Mouse (Mus musculus) myocyte (in vitro differentiated cells): ENCODE measurements around the gene Sertad3. TPM values are rescaled to one million over a fixed set of nuclear protein-coding genes. Genes with fewer than 3 reads are reported as not detected.
A peak's percentile ranks its signal among the peaks of the same experiment; 100 is the strongest.

Experiments used
- H3K27me3 ChIP-seq: one replicate; pipeline ENCODE4 v1.6.1; 2011; ENCODE audit not compliant: control insufficient read depth, insufficient read depth, insufficient read length
- H3K36me3 ChIP-seq: one replicate; pipeline ENCODE4 v1.6.1; 2011; ENCODE audit not compliant: control insufficient read depth, insufficient read depth
- H3K4me2 ChIP-seq: one replicate; pipeline ENCODE4 v1.6.1; 2011; ENCODE audit warnings: low read depth, control low read depth
- H3K4me3 ChIP-seq: one replicate; pipeline ENCODE4 v1.5.1; 2011; ENCODE audit warnings: mild to moderate bottlenecking, control low read depth, moderate library complexity
- H3K79me2 ChIP-seq: one replicate; pipeline ENCODE4 v1.6.1; 2011; ENCODE audit not compliant: control insufficient read depth, insufficient read depth
- H3ac ChIP-seq: one replicate; pipeline ENCODE4 v1.6.1; 2011; ENCODE audit not compliant: control insufficient read depth, insufficient read length
- CEBPB ChIP-seq: IDR thresholded peaks from 2 replicates; pipeline ENCODE4 v1.6.1; 2011; ENCODE audit warnings: mild to moderate bottlenecking, moderate library complexity; ENCODE audit not compliant: poor library complexity, insufficient read depth, severe bottlenecking
- E2F4 ChIP-seq: IDR thresholded peaks from one replicate; pipeline ENCODE4 v1.6.1; 2011; ENCODE audit warnings: mild to moderate bottlenecking, control low read depth, moderate library complexity; ENCODE audit not compliant: insufficient read depth
- MAX ChIP-seq: IDR thresholded peaks from one replicate; pipeline ENCODE4 v1.6.1; 2011; ENCODE audit warnings: low read depth, mild to moderate bottlenecking, control low read depth
- MYOD1 ChIP-seq, 3 experiments: IDR thresholded peaks; one replicate each; pipeline ENCODE4 v1.6.1; 2011; ENCODE audit warnings: control low read depth in 2 of 3, low read depth in 2 of 3, mild to moderate bottlenecking in 2 of 3, moderate library complexity in 1 of 3; ENCODE audit not compliant: insufficient read length in 2 of 3, control insufficient read depth in 1 of 3
- MYOG ChIP-seq, 3 experiments: IDR thresholded peaks; one replicate each; pipeline ENCODE4 v1.6.1; 2011; ENCODE audit warnings: control low read depth in 2 of 3, low read depth in 2 of 3, mild to moderate bottlenecking in 2 of 3; ENCODE audit not compliant: insufficient read length in 2 of 3, control insufficient read depth in 1 of 3, insufficient read depth in 1 of 3
- POLR2A ChIP-seq: IDR thresholded peaks from one replicate; pipeline ENCODE4 v1.6.1; 2011; ENCODE audit warnings: low read depth, mild to moderate bottlenecking, control low read depth, moderate library complexity; ENCODE audit not compliant: insufficient read length
- POLR2AphosphoS2 ChIP-seq: IDR thresholded peaks from one replicate; pipeline ENCODE4 v1.6.1; 2011; ENCODE audit warnings: low read depth, control low read depth; ENCODE audit not compliant: insufficient read length
- REST ChIP-seq: IDR thresholded peaks from one replicate; pipeline ENCODE4 v1.6.1; 2011; ENCODE audit warnings: mild to moderate bottlenecking, control low read depth, moderate library complexity; ENCODE audit not compliant: insufficient read depth, insufficient read length
- SRF ChIP-seq: IDR thresholded peaks from one replicate; pipeline ENCODE4 v1.6.1; 2011; ENCODE audit warnings: low read depth; ENCODE audit not compliant: control insufficient read depth, insufficient read length
- TCF12 ChIP-seq: IDR thresholded peaks from one replicate; pipeline ENCODE4 v1.6.1; 2011; ENCODE audit warnings: mild to moderate bottlenecking, control low read depth; ENCODE audit not compliant: poor library complexity, insufficient read depth, severe bottlenecking
- TCF3 ChIP-seq: IDR thresholded peaks from one replicate; pipeline ENCODE4 v1.6.1; 2011; ENCODE audit warnings: low read depth, control low read depth; ENCODE audit not compliant: insufficient read length
- USF1 ChIP-seq: IDR thresholded peaks from one replicate; pipeline ENCODE4 v1.6.1; 2011; ENCODE audit warnings: low read depth, mild to moderate bottlenecking, control low read depth, moderate library complexity
- polyA plus RNA-seq: library from polyadenylated mRNA; unstranded; fragments of >200 nt; fragmentation: generic; extraction: Trizol; gene quantifications from one replicate; pipeline ENCODE4 v1.2.1, GENCODE M21; 2012; ENCODE audit warnings: missing spikeins

Sertad3 gene
- polyA plus RNA-seq, 1 experiment = 15.5 TPM

- peaks cover 26% of the 10 kb centered on the region for H3K79me2 ChIP-seq
- H3K4me2 ChIP-seq = peak overlapping the region; percentile 79
- no peaks in the 10 kb centered on the region for H3K27me3 ChIP-seq
- peak overlapping the region; percentile 99 for H3K4me3 ChIP-seq
- peaks cover 9% of the 10 kb centered on the region for H3K36me3 ChIP-seq
- no peak for TF ChIP-seq E2F4
- TF ChIP-seq CEBPB = no peak
- TF ChIP-seq POLR2AphosphoS2 = peak; percentile 76
- peak in 1 of 3 experiments; percentile 61 for TF ChIP-seq MYOD1 (IDR thresholded peaks at IDR 0.05; ENCODE audit: control insufficient read depth in 1 of 3, insufficient read length in 2 of 3, low read depth in 2 of 3)
- peak; percentile 39 for TF ChIP-seq POLR2A
- TF ChIP-seq MYOG (IDR thresholded peaks at IDR 0.05; ENCODE audit: control insufficient read depth in 1 of 3, insufficient read depth in 1 of 3, insufficient read length in 2 of 3, low read depth in 2 of 3) = peak in 2 of 3 experiments; percentile 21 to 72
- TF ChIP-seq SRF = peak; percentile 9
- TF ChIP-seq MAX = no peak
- no peak overlapping the region for H3ac ChIP-seq
Observed at GRCm38 (mm10) chr7:27474490-27474954, 954 bp downstream of the Sertad3 start.

GRCm38 (mm10) chr7:27475596-27475995, 2.0 kb downstream of the Sertad3 start:
- Histone ChIP-seq H3K4me3 (peak overlapping the region; percentile 99), H3K4me2 (peak overlapping the region; percentile 79), H3ac (no peak overlapping the region), H3K27me3 (no peaks in the 10 kb centered on the region), H3K79me2 (peaks cover 26% of the 10 kb centered on the region), H3K36me3 (peaks cover 9% of the 10 kb centered on the region)
- TF ChIP-seq SRF = no peak
- TF ChIP-seq E2F4 = no peak
- no peak for TF ChIP-seq REST
- TF ChIP-seq POLR2A = no peak
- no peak for TF ChIP-seq MYOD1 (IDR thresholded peaks at IDR 0.05; ENCODE audit: control insufficient read depth in 1 of 3, insufficient read length in 2 of 3, low read depth in 2 of 3)
- no peak for TF ChIP-seq USF1
- TF ChIP-seq MAX = no peak
- TF ChIP-seq TCF3 = no peak
- no peak for TF ChIP-seq CEBPB
- no peak for TF ChIP-seq POLR2AphosphoS2
- no peak for TF ChIP-seq TCF12
- TF ChIP-seq MYOG (IDR thresholded peaks at IDR 0.05; ENCODE audit: control insufficient read depth in 1 of 3, insufficient read depth in 1 of 3, insufficient read length in 2 of 3, low read depth in 2 of 3) = no peak

- H3K4me3 ChIP-seq = no peak overlapping the region
- H3K36me3 ChIP-seq = peaks cover 9% of the 10 kb centered on the region
- no peak overlapping the region for H3K4me2 ChIP-seq
- TF ChIP-seq REST = no peak
- H3K79me2 ChIP-seq = peaks cover 26% of the 10 kb centered on the region
- no peaks in the 10 kb centered on the region for H3K27me3 ChIP-seq
- no peak overlapping the region for H3ac ChIP-seq
Observed at GRCm38 (mm10) chr7:27476098-27476635, 2.6 kb downstream of the Sertad3 start.

GRCm38 (mm10) chr7:27478561-27478960, 5.0 kb downstream of the Sertad3 start:
- no peaks in the 10 kb centered on the region for H3K27me3 ChIP-seq
- TF ChIP-seq MYOG (IDR thresholded peaks at IDR 0.05; ENCODE audit: control insufficient read depth in 1 of 3, insufficient read depth in 1 of 3, insufficient read length in 2 of 3, low read depth in 2 of 3) (no peak), MAX (no peak), TCF3 (no peak), POLR2AphosphoS2 (no peak), REST (no peak), MYOD1 (IDR thresholded peaks at IDR 0.05; ENCODE audit: control insufficient read depth in 1 of 3, insufficient read length in 2 of 3, low read depth in 2 of 3) (no peak), USF1 (no peak), E2F4 (no peak), SRF (no peak), CEBPB (no peak), TCF12 (no peak), POLR2A (no peak)
- H3K4me3 ChIP-seq = no peak overlapping the region
- no peak overlapping the region for H3ac ChIP-seq
- H3K4me2 ChIP-seq = no peak overlapping the region
- H3K79me2 ChIP-seq = peaks cover 26% of the 10 kb centered on the region
- H3K36me3 ChIP-seq = peaks cover 9% of the 10 kb centered on the region

GRCm38 (mm10) chr7:27479750-27480149, 6.2 kb downstream of the Sertad3 start:
- Histone ChIP-seq H3K36me3 (peaks cover 9% of the 10 kb centered on the region), H3K4me2 (no peak overlapping the region), H3K27me3 (no peaks in the 10 kb centered on the region), H3K4me3 (no peak overlapping the region), H3ac (no peak overlapping the region), H3K79me2 (peaks cover 26% of the 10 kb centered on the region)
- TF ChIP-seq POLR2AphosphoS2 = no peak
- TF ChIP-seq TCF3 = no peak
- TF ChIP-seq USF1 = no peak
- no peak for TF ChIP-seq E2F4
- TF ChIP-seq MYOG (IDR thresholded peaks at IDR 0.05; ENCODE audit: control insufficient read depth in 1 of 3, insufficient read depth in 1 of 3, insufficient read length in 2 of 3, low read depth in 2 of 3) = no peak
- no peak for TF ChIP-seq SRF
- no peak for TF ChIP-seq POLR2A
- TF ChIP-seq CEBPB = no peak
- TF ChIP-seq REST = no peak
- TF ChIP-seq MYOD1 (IDR thresholded peaks at IDR 0.05; ENCODE audit: control insufficient read depth in 1 of 3, insufficient read length in 2 of 3, low read depth in 2 of 3) = no peak
- TF ChIP-seq TCF12 = no peak
- TF ChIP-seq MAX = no peak
